Mouse (Mus musculus): ENCODE results near the gene Hs6st2.

DNA sequence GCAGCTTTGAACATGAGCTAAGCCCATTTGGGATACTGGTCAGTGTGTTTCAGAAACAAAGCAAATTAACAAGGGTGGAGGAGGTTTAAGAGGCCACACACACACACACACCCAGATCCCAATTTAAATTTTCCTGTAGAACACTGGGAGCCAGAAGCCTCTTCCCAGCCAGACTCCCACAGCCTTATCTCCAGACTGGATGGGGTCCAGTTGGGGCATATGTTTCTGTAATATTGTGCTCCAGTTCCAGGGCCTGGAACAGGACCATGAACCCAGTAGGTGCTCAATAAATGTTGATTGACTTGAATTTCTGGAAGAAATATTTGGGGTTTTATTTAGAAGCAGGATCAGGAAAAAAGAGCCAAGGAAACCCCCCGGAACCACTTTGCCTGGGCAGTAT, 176.0 kb downstream of the Hs6st2 start:
- no peak for TF ChIP-seq MAX (IDR thresholded peaks at IDR 0.05; ENCODE audit: low read length)
- no peak for TF ChIP-seq MAFK (IDR thresholded peaks at IDR 0.05; ENCODE audit: borderline replicate concordance, low read depth, low read length)
- no peak for TF ChIP-seq EP300 (IDR thresholded peaks at IDR 0.05; ENCODE audit: low read depth in 1 of 2, low read length in 2 of 2)
- TF ChIP-seq GATA1 (IDR thresholded peaks at IDR 0.05; ENCODE audit: low read depth, low read length): no peak
- TF ChIP-seq POLR2A (IDR thresholded peaks at IDR 0.05; ENCODE audit: control insufficient read depth in 1 of 2, insufficient read depth in 1 of 2, low read depth in 1 of 2, low read length in 2 of 2, poor library complexity in 1 of 2): no peak
- no peak for TF ChIP-seq CTCF (IDR thresholded peaks at IDR 0.05 in 2 of 3, conservative IDR thresholded peaks at IDR 0.05 in 1 of 3; ENCODE audit: control insufficient read depth in 1 of 3, insufficient read depth in 1 of 3, low read depth in 2 of 3, low read length in 3 of 3, poor library complexity in 1 of 3, severe bottlenecking in 1 of 3)
- TF ChIP-seq TAL1 (IDR thresholded peaks at IDR 0.05; ENCODE audit: low read length): no peak
- TF ChIP-seq MYC (IDR thresholded peaks at IDR 0.05; ENCODE audit: low read depth, low read length): no peak
- TF ChIP-seq USF1 (IDR thresholded peaks at IDR 0.05; ENCODE audit: low read depth, low read length): no peak

Measured in MEL (cell line).